Mouse (Mus musculus): Measurements from ENCODE around the gene Mtmr6. TPM values are rescaled to one million over a fixed set of nuclear protein-coding genes. Genes with fewer than 3 reads are reported as not detected.
A peak's percentile ranks its signal among the peaks of the same experiment; 100 is the strongest.

The Mtmr6 gene
- total RNA-seq (2021), result 10 to 100 TPM; 81.7 to 84.6 TPM

GRCm38 (mm10) chr14:60264990-60265876 is at the start of gene Mtmr6:
Gene Mtmr6 (plus strand): TSS chr14:60265228.
- intact Hi-C loops (cut with DNase I), result no loop called here
- peak; percentile 93 for DNase-seq

GRCm38 (mm10) chr14:60216125-60216524 is 48.9 kb upstream of the Mtmr6 start:
- intact Hi-C loops (cut with DNase I), result no loop called here
- no peak for DNase-seq

- DNase-seq, result no peak
- intact Hi-C loops (cut with DNase I), result no loop called here
Measured at GRCm38 (mm10) chr14:60217616-60218015, 47.4 kb upstream of the Mtmr6 start.

GRCm38 (mm10) chr14:60219886-60220285 is 45.1 kb upstream of the Mtmr6 start:
- intact Hi-C loops (cut with DNase I), result no loop called here
- DNase-seq, result no peak

GRCm38 (mm10) chr14:60238551-60238950 is 26.5 kb upstream of the Mtmr6 start:
- DNase-seq, result no peak
- intact Hi-C loops (cut with DNase I), result loop anchor here (10.0 kb wide), 1 partner anchor 644 kb away; the partner anchor contains the start of gene Cdadc1

GRCm38 (mm10) chr14:60250366-60250765 is 14.7 kb upstream of the Mtmr6 start:
- no peak for DNase-seq
- intact Hi-C loops (cut with DNase I), result loop anchor here (5.0 kb wide), 1 partner anchor 447 kb away; no protein-coding TSS in a partner anchor

- DNase-seq, result peak; percentile 56
- intact Hi-C loops (cut with DNase I), result loop anchor here (5.0 kb wide), 1 partner anchor 446 kb away; no protein-coding TSS in a partner anchor
Measured at GRCm38 (mm10) chr14:60250879-60251278, 14.1 kb upstream of the Mtmr6 start.

GRCm38 (mm10) chr14:60251281-60252003 is 13.6 kb upstream of the Mtmr6 start, which contains the start of the genes Nupl1 and Gm49336:
Gene Nupl1 (minus strand): TSS chr14:60251431.
Gene Gm49336 (minus strand): TSS chr14:60251507.
- peak; percentile 99 for DNase-seq
- intact Hi-C loops (cut with DNase I), result loop anchor here (5.0 kb wide), 1 partner anchor 446 kb away; no protein-coding TSS in a partner anchor

- intact Hi-C loops (cut with DNase I), result loop anchor here (5.0 kb wide), 1 partner anchor 445 kb away; no protein-coding TSS in a partner anchor
- peak; percentile 35 for DNase-seq
Measured at GRCm38 (mm10) chr14:60252004-60253000, 12.7 kb upstream of the Mtmr6 start.

GRCm38 (mm10) chr14:60253466-60253865 is 11.6 kb upstream of the Mtmr6 start:
- intact Hi-C loops (cut with DNase I), result loop anchor here (5.0 kb wide), 1 partner anchor 444 kb away; no protein-coding TSS in a partner anchor
- no peak for DNase-seq

- intact Hi-C loops (cut with DNase I), result loop anchor here (5.0 kb wide), 1 partner anchor 443 kb away; no protein-coding TSS in a partner anchor
- no peak for DNase-seq
Measured at GRCm38 (mm10) chr14:60254774-60255173, 10.3 kb upstream of the Mtmr6 start.

GRCm38 (mm10) chr14:60256356-60256755 is 8.7 kb upstream of the Mtmr6 start:
- intact Hi-C loops (cut with DNase I), result no loop called here
- DNase-seq, result no peak

GRCm38 (mm10) chr14:60257101-60257500 is 7.9 kb upstream of the Mtmr6 start:
- intact Hi-C loops (cut with DNase I), result no loop called here
- no peak for DNase-seq

GRCm38 (mm10) chr14:60257851-60258250 is 7.2 kb upstream of the Mtmr6 start:
- no peak for DNase-seq
- intact Hi-C loops (cut with DNase I), result no loop called here

GRCm38 (mm10) chr14:60262316-60262715 is 2.7 kb upstream of the Mtmr6 start:
- intact Hi-C loops (cut with DNase I), result no loop called here
- DNase-seq, result no peak

- no peak for DNase-seq
- intact Hi-C loops (cut with DNase I), result no loop called here
Measured at GRCm38 (mm10) chr14:60269333-60269732, 4.3 kb downstream of the Mtmr6 start.

- intact Hi-C loops (cut with DNase I), result no loop called here
- DNase-seq, result no peak
Measured at GRCm38 (mm10) chr14:60273346-60273745, 8.3 kb downstream of the Mtmr6 start.

GRCm38 (mm10) chr14:60275301-60276276 is 10.6 kb downstream of the Mtmr6 start:
- intact Hi-C loops (cut with DNase I), result no loop called here
- DNase-seq, result no peak

All from left cerebral cortex, postnatal 4 days (tissue).